Mouse (Mus musculus): ENCODE data around the gene Shmt2.

Shmt2 gene

DNA sequence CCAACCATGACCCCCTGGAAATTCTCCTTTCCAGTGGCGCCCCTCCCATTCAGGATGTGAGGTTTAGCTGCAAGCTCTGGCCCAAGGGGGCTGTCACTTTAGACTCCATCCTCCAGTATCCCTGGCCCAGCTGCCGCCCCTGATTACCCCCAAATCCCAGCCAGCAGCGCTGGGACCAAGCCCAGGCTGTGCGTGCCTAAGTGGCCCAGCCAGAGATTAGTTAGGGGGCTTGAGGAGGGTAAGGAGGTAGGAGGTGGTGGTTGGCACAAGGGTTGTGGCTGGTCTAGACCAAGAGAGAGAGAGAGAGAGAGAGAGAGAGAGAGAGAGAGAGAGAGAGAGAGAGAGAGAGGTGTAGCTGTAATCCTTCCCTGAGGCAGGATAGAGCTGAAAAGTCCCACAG, 9.3 kb upstream of the Shmt2 start:
- no peak for DNase-seq

DNA sequence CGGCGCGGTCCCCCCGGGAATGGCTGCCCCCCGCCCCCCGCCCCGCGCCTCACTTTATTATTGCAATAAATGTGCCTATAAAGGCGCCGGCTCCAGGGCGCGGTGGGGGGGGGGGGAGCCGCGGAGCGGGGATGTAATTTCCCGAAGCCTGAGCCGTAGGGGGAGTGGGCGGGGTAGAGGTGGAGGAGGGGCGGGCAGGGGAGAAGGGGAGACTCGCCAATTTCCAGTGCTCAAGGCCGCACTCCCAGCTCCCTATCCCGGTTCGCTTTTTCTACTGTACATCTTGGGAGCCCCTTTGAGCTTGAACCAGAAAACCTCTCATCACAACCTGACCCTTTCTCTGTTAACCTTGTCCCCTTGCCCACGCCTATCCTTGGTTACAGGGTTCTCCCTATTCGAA, 8.7 kb upstream of the Shmt2 start:
- no peak for DNase-seq

GRCm38 (mm10) chr10:127527481-127527880, 5.2 kb upstream of the Shmt2 start:
- DNase-seq = no peak

DNA sequence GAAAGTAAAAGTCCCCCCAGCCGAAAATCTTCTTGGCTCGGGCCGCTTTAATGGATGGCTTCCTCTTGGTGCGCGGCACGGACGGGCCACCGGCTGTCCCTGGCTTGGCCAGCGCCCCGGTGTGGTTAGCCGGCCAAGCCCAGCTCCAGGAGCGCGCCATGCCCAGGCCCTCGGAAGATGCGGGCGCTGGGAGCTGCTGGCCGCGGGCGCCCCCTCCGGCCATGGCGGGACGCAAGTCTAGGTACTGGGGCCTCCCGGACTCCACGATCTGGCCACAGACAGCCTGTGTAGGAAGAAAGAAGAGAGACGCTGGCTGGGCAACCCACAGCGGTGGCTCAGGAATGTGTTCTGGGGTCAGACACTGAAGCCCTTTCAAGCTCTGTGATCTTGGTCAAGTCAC, 4.4 kb upstream of the Shmt2 start:
- DNase-seq = no peak

DNA sequence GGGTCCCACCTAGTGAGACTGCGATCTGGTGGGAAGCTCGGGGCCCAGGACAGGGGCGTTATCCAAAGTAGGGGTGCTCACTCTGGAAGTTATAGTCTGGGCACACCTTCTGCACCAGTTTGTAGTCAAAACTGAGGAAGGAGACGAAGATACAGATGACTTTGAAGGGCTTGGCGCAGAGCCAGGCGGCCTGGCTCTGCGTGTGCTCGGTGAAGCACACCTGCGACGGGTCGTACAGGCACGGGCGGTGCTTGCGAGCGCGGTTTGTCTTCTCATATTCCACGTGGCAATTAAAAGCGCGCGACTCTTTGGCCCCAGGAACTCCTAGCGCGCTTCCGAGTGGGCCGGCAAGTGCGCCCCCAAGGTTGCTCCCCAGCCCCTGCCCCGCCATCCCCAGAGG, 3.8 kb upstream of the Shmt2 start:
- peak; percentile 70 for DNase-seq

DNA sequence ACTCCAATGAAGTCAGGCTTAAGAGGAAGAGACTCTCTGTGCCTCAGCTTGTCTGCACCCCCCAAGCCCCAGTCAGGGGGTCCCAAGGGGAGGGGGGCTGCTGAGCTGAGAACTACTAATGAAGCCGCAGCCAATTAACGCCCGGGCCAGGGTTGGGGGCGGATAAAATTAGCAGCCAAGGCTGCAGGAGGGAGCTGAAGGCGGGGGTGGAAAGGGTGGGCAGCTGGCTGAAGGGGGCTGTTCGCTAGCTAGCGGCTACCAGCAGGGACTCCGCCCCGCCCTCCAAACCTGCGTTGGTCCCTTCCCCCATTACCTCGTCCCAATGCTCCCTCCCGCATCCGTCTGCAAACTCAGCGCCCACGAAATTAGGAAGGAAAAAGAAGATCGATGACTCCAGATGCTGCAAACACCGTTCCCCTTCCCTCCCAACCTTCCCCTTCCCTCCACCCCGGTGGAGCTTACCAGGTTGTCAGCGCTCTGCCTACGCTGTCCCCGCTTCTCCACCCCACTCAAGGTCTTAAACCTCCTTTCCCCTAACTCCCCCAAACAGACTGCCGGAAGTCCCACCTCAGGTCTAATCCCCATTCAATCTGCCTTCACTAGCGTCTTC, 2.5 kb upstream of the Shmt2 start:
- no peak for DNase-seq

GRCm38 (mm10) chr10:127521611-127522080, 598 bp downstream of the Shmt2 start:
- DNase-seq = no peak

DNA sequence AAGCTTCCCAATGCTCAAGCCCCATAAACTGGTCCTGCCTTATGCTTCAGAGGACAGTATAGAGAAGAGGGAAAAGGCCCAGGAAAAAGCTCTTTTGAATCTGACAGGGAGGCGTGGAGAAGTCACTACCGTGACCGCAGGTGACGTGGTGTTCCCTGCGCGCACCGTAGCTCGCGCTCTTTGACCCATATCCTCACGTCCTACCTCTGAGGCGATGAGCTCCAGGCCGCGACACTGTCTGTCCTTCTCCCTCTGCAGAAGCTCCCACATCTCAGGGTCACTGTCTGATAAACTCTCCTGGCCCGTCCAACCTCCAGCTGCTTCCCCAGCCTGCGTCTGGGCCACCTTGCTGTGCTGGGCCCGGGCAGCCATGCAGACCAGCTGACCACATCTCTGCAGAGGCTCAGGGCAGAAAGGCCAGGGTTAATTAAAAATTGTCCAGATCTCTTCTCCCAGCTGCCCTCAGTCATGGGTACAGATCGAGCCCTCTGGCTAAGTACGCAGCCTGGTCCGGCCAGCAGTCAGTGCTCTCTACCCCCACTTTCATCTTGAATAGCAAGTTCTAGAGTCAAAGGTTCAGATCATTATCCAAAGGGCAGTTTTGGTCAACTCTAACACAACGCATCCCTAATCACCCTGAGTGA, 1.4 kb downstream of the Shmt2 start:
- DNase-seq = no peak

- DNase-seq = no peak
Observed at GRCm38 (mm10) chr10:127519903-127520713, 2.1 kb downstream of the Shmt2 start.

GRCm38 (mm10) chr10:127519041-127519701, 3.1 kb downstream of the Shmt2 start:
- DNase-seq = no peak

GRCm38 (mm10) chr10:127517941-127518340, 4.3 kb downstream of the Shmt2 start:
- DNase-seq = no peak

DNA sequence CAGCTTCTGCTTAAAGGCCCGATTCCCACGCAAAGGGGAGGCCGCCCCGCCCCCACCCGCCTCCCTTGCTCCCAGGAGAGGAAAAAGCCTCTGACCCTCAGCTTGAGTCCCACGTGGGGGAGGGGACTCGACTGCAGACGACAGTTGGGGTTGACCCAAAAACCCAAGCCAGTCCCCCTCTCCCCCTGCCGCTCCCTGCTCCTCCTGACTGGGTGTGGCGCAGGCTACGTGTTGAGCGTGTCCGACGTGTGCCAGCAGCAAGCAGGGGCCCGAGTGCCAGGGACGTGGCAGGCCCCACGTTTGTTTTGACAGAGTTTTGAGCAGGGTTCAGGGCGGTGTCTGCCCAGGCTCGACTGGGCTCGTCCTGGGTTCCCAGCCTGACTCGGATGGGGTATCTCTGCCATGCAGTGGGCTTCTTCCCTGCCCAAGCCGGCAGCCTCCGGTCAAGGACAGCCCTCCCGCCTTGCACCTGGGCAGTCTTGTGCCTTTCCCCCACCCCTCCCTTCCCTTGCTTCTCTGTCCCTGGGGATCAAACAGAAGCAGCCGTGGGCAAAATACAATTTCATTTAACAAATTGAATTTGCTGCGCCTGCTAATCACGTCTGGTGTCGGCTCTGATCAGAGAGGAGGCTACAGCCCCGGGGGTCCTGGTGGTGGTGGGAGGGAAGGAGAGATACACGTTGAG, 5.5 kb downstream of the Shmt2 start:
- no peak for DNase-seq

DNA sequence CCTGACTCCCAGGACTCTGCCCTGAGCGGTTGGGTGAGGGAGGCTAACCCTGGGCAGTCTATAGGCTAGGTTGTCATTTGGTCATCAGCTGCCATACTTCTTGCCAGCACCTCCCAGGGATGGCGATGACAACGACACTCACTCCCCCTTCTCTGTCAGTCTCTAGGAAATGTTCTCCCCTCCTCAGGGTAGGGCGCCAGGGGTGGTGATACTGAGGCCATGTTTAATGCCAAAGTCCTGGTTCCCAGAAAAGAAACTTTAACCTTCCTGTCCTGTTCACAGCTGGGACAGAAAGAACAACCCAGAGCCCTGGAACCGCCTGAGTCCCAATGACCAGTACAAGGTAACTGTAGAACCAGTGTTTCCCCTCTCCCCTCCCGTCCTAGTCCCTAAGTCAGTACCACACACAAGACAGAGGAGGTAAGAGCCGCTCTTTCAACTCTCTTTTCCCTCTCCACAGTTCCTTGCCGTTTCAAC, 6.2 kb downstream of the Shmt2 start:
- DNase-seq = no peak

DNA sequence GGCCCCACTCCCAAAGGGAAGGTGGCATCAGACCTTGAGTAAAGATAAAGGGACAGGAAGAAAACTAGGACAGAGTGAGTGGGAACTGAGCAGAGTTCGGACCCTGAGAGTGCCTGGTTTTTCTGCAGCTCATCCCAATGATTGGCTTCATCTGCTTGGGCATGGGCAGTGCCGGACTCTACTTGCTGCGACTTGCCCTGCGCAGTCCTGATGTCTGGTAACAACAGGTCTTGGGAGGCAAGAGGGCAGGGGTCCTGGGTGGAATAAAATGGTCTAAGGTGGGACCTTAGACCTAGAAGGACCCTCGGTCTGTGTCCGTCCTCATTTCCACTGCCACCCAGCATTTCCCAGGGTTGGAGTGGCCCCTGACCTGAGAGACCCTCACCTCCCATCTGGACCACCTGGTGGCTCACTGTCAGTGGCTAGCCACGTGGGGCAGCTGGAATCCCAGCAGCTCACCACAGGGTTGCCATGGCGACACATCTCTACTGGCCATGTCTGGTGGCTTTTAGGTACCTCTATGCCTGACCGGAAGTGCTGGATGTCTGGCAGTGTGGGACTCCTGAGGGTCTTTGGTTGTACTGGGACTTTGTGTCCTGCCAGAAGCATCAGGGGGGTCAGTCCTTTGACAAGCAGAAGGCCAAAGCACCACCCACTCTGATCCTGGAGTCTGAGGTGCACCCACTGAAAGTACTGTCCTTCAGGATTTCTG, 6.8 kb downstream of the Shmt2 start:
- no peak for DNase-seq

GRCm38 (mm10) chr10:127514764-127515163, 7.5 kb downstream of the Shmt2 start, which contains the start of gene Ndufa4l2:
Gene Ndufa4l2 (plus strand): TSS chr10:127514967.
- no peak for DNase-seq

GRCm38 (mm10) chr10:127514111-127514698, 8.0 kb downstream of the Shmt2 start:
- DNase-seq = no peak

DNA sequence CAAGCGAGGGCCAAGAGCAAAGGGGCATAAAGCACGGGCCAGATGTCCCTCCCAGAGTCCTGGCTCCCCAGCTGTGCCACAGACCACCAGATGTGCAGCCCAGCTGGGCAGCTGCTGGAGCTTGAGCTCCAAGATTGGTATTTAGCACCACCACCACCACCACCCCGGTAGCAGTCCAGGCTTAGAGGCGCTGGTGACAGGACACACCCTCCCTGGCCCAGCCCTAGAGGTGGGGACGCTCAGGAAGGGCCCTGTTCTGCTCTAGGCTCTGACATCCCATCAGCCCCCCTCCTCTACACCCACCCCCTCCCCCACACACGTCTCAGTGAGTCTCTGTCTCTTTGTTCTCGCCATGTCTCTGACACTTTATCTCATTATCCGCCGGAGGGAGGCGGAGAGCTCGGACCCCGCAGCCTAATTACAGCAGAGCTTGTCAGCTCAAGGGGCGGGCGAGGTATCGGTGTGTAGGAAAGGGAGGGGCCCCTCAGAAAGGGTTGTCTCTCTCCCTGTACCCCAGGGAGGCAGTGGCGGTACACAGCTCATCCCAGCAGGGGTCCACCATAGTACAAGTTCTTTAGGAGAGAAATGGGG, 8.6 kb downstream of the Shmt2 start:
- no peak for DNase-seq

DNA sequence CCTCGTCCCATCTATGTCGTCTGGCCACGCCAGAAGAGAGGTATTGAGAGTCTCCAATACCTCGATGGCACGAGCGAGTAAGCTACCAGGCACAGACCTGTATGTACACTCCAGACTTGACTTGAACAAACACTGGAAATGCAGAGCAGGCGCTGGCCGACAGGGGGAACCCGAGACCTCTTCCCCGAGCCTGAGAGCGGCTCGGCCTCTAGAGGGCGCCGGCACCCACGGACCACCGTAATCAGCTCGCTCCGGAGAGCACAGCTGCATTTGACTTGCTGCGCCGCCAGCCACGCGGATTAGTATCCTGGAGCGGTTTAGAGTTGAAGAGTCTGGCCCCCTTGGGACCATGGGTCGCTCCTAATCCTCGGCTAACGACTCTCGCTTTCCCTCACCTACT, 9.4 kb downstream of the Shmt2 start:
- DNase-seq = peak; percentile 96

DNA sequence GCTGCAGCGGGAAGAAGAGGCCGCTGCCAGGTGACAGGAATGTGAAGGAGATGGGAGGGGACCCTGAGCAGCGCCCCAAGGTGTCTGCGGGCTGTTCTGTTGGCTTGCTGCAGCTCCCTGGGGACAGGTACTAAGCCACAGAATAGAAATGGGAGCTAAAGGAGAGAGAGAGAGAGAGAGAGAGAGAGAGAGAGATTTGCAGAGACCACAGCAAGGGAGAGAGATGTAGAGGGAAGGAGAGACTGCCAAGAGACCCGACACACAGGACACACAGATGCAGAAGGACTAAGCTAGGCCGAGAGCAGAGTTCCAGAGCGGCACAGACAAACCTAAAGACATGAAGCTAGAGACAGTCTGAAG, 10.0 kb downstream of the Shmt2 start:
- no peak for DNase-seq

- DNase-seq = peak; percentile 68
Observed at GRCm38 (mm10) chr10:127511634-127512306, 10.5 kb downstream of the Shmt2 start.

Measured in thymus, postnatal 25 days (tissue).